Mouse (Mus musculus) common myeloid progenitor, adult 5-6 weeks (primary cell): ENCODE measurements around the gene Hist1h2ab. TPM values are rescaled to one million over a fixed set of nuclear protein-coding genes. Genes with fewer than 3 reads are reported as not detected.

Experiments
- ATAC-seq: replicated peaks from 2 replicates; pipeline ENCODE4 v1.8.0; 2016; ENCODE audit warnings: low read depth, mild to moderate bottlenecking, moderate TSS enrichment, inconsistent platforms; ENCODE audit not compliant: poor library complexity, severe bottlenecking
- total RNA-seq: library from RNA; stranded (forward); fragments of 200-1000, 187-1606 nt; gene quantifications from 2 replicates; pipeline ENCODE4 v1.2.3, GENCODE M21; 2017

Gene Hist1h2ab
- total RNA-seq, 1 experiment from 2014 or later: 2,765 TPM

DNA sequence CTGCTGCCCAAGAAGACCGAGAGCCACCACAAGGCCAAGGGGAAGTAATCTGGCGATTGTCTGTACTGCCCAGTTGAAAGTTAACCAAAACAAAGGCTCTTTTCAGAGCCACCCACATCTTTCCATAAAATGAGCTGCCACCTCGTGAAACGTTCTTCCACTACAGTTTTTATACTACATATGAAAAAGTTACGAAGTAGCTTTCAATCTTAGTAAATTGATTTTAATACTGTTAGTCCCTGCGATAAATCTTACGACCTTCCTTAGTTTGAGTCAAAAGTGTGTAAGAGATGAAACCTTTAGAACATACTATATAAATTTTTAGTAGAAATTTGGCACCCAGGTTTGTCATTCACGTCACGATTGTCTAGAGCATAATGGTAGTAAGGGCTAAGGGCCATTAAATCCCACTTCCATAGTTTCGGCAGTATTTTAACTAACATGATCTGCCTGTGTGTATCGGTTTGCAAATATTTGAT lies 591 bp downstream of the Hist1h2ab start:
- ATAC-seq: peak; percentile 7; the same call in 1 of the 2 replicates

DNA sequence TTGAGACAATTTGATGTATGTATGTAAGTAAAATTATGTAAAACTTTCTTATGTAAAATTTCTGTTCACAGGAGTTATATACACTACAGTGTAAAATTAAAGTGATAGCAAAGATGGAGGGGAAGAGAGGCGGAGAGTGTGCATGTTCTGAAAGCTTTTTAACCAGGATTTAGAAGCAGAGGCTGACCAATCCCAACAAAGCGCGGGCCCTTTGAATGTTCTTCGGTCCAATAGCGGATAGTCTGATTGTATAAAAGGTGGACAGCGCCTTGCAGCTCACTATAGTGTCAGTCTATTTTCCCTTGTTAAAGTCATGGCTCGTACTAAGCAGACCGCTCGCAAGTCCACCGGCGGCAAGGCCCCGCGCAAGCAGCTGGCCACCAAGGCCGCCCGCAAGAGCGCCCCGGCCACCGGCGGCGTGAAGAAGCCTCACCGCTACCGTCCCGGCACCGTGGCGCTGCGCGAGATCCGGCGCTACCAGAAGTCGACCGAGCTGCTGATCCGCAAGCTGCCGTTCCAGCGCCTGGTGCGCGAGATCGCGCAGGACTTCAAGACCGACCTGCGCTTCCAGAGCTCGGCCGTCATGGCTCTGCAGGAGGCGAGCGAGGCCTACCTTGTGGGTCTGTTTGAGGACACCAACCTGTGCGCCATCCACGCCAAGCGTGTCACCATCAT lies 1.3 kb downstream of the Hist1h2ab start, which contains the start of gene Hist1h3b:
Hist1h3b (plus strand) TSS at position 201 of the 675 bp plus-strand sequence.
- ATAC-seq: peak; percentile 72

DNA sequence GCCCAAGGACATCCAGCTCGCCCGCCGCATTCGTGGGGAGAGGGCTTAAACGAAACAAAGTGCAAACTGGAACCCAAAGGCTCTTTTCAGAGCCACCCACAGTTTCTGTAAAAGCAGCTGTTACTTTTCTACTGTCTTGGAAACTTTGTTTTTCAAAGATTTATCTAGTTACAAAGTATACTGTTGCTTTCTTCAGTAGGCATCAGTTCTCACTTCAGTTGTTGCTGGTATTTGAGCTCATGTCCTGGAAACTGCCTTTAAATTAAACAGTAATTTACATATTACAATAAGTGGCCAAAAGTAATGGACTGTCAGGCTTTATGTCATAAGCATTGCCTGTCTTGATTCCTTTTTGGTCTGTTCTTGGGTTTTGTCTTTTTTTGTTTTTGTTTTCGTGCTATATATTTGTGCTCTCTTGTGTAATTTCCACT lies 1.8 kb downstream of the Hist1h2ab start:
- no peak for ATAC-seq

DNA sequence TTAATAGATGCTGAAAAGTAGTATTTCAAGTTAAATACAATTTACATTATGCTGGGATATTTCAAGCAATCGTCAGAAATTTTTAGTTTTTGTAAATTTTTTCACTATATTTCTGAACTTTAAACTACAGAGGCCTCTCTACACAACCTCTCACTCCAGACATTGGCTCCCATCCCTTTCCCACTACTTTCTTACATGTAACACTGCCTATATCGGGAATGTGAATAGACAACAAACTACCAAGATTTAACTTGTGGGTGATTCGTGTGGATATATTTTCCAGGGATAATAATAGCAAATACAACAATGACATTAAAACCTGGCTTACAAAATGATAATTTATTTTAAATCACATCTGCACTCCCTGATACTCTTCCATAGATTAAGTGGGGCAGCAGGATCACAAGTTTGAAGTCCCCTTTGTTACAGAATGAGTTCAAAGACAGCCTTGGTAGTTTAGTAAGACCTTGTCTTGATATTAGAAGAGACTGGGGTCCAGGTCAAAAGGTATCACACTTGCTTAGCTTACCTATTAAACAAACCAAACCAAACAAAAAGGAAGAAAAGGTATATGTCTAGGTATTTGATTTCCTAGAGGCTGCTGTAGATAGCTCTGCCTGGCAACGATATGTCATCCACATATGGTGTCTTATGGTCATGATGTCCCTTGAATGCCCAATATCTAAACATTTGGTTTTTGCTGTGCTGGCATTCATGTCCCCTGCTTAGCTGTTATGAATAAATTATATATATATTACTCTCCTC lies 2.6 kb downstream of the Hist1h2ab start:
- ATAC-seq: no peak

DNA sequence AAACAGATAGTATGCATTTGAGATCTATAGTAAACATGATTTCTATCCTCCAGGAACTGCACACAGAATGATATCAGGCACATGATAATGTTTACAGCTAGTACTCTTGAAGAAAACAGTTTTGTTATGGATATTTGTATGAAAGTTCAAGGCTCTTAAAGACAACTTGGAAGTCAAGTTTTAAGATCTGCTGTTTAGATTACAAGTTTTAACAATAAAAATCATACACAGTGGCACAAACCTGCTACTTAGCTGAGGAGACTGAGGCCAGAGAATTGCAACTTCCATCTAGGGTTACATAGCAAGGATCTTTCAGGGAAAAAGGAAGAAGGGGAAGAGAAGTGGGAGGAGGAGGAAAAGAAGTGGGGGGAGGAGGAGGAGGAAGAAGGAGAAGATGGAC lies 4.1 kb downstream of the Hist1h2ab start:
- no peak for ATAC-seq

DNA sequence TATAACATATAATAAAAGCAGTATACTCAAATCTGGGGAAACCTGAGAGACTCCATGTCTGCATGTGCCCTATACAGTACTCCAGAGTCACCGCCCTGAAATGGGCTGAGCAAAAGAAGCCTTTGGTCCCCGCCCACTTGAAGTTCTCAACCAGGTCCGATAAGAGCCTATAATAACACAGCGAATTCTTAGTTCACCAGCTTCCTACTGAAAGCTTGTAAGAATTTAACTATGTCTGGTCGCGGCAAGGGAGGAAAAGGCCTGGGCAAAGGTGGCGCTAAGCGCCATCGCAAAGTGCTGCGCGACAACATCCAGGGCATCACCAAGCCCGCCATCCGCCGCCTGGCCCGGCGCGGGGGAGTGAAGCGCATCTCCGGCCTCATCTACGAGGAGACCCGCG lies 5.9 kb downstream of the Hist1h2ab start, which contains the start of gene Hist1h4b:
Hist1h4b (plus strand) TSS at position 224 of the 400 bp plus-strand sequence.
- peak; percentile 42 for ATAC-seq

DNA sequence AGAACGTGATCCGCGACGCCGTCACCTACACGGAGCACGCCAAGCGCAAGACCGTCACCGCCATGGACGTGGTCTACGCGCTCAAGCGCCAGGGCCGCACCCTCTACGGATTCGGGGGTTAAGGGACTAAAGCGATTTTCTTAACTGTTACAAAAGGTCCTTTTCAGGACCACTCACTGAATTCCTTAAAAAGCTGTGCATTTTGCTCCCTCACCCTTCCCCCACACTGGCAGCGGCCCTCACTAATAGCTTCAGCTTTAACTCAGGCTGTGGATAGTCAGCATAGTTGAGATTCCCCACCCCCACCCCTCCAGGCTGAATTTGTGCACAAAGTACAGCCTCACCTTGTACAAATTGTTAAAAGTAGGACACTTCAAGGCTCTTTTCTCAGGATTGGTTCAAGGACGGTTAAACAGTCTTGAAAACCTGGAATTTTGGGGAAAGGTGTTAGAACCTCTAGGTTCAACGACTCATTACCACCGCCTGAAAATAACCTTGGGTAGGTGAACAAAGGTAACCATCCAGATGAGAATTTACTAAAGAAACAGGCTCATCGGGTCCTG lies 6.4 kb downstream of the Hist1h2ab start:
- peak; percentile 7; the same call in 1 of the 2 replicates for ATAC-seq

DNA sequence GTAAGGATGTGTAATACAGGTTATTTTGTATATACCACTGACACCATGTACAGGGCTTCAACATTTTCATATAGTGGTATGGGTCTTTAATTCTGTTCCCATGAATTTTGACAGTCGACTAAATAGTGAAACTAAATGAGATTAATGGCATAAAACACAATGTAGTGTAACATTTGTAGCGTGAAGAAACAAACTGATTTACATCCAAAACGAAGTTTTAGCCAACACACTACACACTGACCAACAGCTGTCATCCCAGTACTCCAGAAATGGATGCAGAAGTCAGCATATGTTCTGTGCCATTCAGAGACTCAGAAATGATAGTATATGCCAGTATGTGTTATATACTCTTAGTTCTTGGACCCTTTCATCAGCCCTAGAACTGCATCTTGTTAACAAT lies 7.0 kb downstream of the Hist1h2ab start:
- ATAC-seq: no peak

DNA sequence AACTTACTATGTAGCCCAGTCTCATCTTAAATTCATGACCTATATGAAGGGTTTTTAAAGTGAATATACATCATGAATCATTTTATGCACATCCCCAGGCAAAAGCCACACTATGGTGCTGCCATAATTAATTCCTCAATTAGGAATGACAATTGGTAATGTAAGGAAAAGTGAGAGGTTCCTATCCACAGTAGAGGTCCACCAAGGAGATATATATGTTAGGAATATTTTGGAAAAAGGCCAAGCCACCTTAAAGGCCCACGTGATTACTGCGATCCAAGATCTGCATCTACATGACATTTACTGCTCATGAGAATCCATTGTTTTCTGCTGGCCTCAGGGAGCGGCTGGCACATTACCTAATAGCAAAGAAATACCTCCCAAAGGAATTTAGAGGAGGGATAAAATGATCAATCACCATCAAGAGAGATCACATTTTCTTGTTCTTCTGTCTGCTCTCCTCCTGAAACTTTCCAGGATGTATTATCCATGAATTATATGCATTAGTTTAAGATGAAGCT lies 8.4 kb downstream of the Hist1h2ab start:
- ATAC-seq: no peak

DNA sequence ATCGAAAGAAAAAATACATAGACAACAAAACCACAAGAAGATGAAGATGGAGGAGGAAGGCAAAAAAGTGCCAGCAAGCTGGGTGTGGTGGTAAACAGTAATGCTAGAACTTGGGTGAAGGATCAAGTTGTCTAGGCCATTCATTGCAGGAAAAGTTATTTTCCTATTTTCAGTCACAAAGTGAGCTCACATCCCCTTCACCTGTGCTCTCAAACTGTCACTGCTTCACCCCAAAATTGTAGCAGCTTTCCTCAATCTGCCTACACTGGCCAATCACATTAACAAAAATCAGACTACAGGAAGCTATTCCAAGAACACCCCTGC lies 9.0 kb downstream of the Hist1h2ab start:
- no peak for ATAC-seq

DNA sequence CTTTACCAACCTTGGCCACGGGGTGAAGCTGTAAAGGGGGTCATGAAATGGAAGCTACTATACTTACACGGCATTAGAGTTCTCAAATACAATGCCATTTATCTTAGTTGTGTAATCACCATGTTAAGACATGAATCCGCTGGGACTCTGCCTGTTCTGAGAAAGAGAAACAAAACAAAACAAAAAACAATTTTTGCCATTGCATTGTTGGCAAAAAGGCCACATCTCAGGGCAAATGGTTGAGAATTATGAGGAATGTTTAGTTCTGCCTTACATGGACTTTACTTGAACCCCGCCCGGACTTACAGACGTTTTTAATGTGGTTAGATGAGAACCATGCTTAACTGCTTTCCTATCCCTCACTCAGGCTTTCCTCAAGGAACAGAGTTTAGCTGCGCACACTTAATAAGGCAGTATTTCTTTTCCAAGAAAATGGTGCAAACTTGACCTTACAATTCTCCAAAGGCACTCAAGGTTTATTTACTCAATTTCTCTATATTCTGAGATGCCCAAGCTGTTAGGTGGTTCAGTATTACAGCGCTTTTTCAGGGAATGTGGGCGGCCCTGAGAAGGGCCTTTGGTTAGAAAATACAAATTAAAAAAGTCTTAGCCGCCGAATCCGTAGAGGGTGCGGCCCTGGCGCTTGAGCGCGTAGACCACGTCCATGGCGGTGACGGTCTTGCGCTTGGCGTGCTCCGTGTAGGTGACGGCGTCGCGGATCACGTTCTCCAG lies 9.5 kb downstream of the Hist1h2ab start:
- ATAC-seq: no peak

DNA sequence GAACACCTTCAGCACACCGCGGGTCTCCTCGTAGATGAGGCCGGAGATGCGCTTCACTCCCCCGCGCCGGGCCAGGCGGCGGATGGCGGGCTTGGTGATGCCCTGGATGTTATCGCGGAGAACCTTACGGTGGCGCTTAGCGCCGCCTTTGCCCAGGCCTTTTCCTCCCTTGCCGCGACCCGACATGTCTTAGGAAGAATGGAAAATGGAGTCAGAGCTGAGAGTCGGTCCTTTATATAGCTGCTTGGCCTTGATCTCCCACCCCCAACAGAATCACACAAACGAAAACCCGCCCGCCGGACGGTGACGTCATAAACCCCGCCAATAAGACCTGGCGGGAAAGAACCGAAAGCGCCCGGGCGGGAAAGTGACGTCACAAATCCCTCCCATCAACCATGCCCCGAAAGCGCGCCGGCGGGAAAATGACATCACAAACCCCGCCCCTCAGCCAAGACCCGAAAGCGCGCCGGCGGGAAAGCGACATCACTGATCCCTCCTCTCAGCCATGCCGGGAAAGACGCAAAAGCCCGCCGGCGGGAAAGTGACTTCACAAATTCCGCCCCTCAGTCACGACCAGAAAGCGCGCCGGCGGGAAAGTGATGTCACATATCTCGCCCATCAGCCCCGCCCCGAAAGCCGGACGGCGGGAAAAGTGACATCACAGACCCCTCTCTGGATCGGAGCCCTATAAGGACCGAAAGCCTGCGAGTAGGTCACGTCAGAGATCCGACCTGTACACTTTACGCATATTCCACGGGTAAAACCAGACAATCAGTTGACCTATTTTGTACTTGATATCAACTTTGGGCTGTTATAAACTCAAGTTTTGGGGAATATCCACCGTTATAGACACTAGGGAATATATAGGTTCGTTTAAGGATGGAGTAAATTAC lies 10.3 kb downstream of the Hist1h2ab start, which contains the start of gene Hist1h4a:
Hist1h4a (minus strand) TSS at position 259 of the 893 bp plus-strand sequence.
- ATAC-seq: peak; percentile 31

DNA sequence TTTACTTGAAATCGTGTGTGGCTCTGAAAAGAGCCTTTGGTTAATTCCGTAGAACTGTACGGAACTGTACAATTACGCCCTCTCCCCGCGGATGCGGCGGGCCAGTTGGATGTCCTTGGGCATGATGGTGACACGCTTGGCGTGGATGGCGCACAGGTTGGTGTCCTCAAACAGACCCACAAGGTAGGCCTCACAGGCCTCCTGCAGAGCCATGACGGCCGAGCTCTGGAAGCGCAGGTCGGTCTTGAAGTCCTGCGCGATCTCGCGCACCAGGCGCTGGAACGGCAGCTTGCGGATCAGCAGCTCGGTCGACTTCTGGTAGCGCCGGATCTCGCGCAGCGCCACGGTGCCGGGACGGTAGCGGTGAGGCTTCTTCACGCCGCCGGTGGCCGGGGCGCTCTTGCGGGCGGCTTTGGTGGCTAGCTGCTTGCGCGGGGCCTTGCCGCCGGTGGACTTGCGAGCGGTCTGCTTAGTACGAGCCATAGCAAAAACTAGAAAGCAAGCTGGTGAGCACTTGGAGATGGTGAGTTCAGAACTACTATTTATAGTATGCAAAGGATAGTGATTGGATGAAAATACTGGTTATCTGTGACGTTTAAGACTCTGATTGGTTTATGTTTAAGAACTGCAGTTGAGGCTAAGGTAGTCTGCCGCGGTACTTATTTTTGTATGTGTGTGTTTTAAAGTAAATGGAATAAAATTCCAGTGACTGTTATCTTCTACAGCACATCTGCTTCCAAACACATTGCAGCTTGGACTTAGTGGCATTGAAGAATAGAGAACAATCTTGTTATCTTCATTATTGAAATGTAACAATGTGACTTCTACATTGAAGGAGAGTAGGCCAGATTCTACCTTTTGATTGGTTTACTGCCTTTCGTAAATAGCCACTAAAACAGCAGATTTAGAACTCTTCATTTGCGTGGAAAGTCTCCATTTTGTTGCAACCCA lies 11.2 kb downstream of the Hist1h2ab start, which contains the start of gene Hist1h3a:
Hist1h3a (minus strand) TSS at position 516 of the 951 bp plus-strand sequence.
- ATAC-seq: peak; percentile 39

DNA sequence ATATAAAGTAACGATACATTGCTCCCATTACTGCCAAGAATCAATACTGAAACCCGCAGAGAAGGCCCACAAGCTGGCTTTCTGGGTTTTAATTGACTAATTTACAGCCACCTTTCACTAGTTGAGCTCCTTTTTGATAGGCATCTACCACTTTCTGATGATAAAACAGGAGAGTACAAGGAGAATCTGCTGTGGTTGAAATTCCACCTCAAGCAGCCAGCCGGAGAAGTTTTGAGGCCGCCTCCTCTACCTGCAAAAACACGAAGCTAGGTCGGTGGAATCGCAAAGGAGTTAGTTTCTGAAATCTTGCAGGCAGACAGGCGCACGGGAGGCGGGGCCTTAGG lies 12.3 kb downstream of the Hist1h2ab start:
- ATAC-seq: no peak

DNA sequence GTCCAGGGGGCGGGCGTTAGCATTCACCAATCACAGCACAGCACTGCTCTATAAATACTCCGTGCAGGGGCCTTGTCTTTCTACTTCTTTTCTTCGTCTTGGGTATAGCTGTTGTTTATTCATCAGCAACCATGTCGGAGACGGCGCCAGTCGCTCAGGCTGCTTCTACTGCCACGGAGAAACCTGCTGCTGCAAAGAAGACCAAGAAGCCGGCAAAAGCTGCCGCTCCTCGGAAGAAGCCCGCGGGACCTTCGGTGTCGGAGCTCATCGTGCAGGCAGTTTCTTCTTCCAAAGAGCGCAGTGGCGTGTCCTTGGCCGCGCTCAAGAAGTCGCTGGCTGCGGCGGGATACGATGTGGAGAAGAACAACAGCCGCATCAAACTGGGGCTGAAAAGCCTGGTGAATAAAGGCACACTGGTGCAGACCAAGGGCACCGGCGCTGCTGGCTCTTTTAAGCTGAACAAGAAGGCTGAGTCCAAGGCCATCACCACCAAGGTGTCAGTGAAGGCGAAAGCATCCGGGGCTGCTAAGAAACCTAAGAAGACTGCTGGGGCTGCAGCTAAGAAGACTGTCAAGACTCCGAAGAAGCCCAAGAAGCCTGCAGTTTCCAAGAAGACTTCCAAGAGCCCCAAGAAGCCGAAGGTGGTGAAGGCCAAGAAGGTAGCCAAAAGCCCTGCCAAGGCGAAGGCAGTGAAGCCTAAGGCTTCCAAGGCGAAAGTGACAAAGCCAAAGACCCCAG lies 12.8 kb downstream of the Hist1h2ab start, which contains the start of gene Hist1h1a:
Hist1h1a (plus strand) TSS at position 81 of the 738 bp plus-strand sequence.
- ATAC-seq: peak; percentile 45

DNA sequence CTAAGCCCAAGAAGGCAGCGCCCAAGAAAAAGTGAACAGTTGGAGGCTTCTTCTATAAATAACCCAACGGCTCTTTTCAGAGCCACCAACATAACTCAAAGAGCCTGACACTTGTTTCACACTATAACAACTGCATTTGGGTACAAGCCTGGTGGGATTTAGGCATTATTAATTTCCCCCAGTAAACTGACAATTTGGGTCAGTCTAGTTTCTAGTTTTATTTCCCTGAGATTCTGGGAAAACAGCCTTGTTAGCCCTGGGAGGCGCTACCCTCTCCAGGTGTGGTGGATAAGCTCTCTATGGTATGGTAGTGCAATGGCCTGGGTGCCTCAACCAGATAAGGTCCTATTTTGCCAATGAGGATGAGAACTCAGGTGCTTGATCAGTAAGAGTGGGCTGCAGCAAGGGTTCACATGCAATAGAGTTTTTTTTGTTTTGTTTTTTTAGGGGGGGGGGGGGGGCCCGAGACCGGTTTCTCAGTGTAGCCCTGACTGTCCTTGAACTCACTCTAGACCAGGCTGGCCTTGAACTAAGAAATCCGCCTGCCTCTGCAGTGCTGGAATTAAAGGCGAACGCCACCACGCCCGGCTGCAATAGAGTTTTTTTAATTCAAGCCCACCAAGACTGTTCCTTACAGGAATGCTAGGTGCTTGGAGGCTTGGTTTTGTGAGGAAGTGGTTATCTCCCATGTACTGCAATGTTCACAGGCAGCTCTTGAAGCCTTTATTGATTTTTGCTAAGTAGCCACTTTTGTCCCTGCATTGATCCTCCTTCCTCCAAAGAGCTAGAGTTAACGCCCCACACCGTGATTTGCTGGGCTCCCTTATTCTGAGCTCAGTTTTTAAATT lies 13.6 kb downstream of the Hist1h2ab start:
- no peak for ATAC-seq
